Mouse (Mus musculus) telencephalon, adult 2 months (tissue): ENCODE results near the gene Lag3.
A peak's percentile ranks its signal among the peaks of the same experiment; 100 is the strongest.
"Not testable (repeated sequence)": the region's sequence is repeated elsewhere in the genome, so short reads cannot be mapped to it uniquely, and the experiment has no call there.

Experiments used
- DNase-seq: peaks from one replicate; pipeline ENCODE4 v3.0.0-alpha.2; 2011; ENCODE audit warnings: low read depth, low spot score

The Lag3 gene

GRCm38 (mm10) chr6:124900801-124901480 is 10.6 kb downstream of the Lag3 start:
- no peak for DNase-seq

- no peak for DNase-seq
Measured at GRCm38 (mm10) chr6:124900056-124900800, 11.3 kb downstream of the Lag3 start.

GRCm38 (mm10) chr6:124898359-124898758 is 13.1 kb downstream of the Lag3 start:
- DNase-seq = no peak

GRCm38 (mm10) chr6:124894113-124894512 is 17.4 kb downstream of the Lag3 start:
- DNase-seq = not testable (repeated sequence)

GRCm38 (mm10) chr6:124890997-124891396 is 20.5 kb downstream of the Lag3 start:
- DNase-seq = no peak

- DNase-seq = no peak
Measured at GRCm38 (mm10) chr6:124888555-124889125, 22.9 kb downstream of the Lag3 start.

GRCm38 (mm10) chr6:124887986-124888385 is 23.5 kb downstream of the Lag3 start, which contains the start of gene Cd4:
TSS of gene Cd4 (minus strand) at chr6:124888221.
- DNase-seq = no peak

GRCm38 (mm10) chr6:124885956-124886381 is 25.5 kb downstream of the Lag3 start:
- no peak for DNase-seq

GRCm38 (mm10) chr6:124884714-124885500 is 26.6 kb downstream of the Lag3 start:
- no peak for DNase-seq

- DNase-seq = no peak
Measured at GRCm38 (mm10) chr6:124883351-124883750, 28.2 kb downstream of the Lag3 start.

- DNase-seq = no peak
Measured at GRCm38 (mm10) chr6:124881821-124882220, 29.7 kb downstream of the Lag3 start.

- DNase-seq = no peak
Measured at GRCm38 (mm10) chr6:124879390-124879789, 32.1 kb downstream of the Lag3 start.

GRCm38 (mm10) chr6:124874348-124874747 is 37.2 kb downstream of the Lag3 start:
- no peak for DNase-seq

- no peak for DNase-seq
Measured at GRCm38 (mm10) chr6:124866560-124866959, 44.9 kb downstream of the Lag3 start.

GRCm38 (mm10) chr6:124865766-124866362 is 45.6 kb downstream of the Lag3 start:
- no peak for DNase-seq

- DNase-seq = peak; percentile 80
Measured at GRCm38 (mm10) chr6:124863658-124864298, 47.7 kb downstream of the Lag3 start, which contains the start of gene Gpr162. TSS of gene Gpr162 (minus strand) at chr6:124863983.

GRCm38 (mm10) chr6:124863125-124863657 is 48.3 kb downstream of the Lag3 start:
- no peak for DNase-seq

- DNase-seq = peak; percentile 68
Measured at GRCm38 (mm10) chr6:124862406-124863124, 48.9 kb downstream of the Lag3 start.

GRCm38 (mm10) chr6:124861802-124862201 is 49.7 kb downstream of the Lag3 start:
- no peak for DNase-seq

- DNase-seq = no peak
Measured at GRCm38 (mm10) chr6:124861266-124861665, 50.2 kb downstream of the Lag3 start.
